Mouse (Mus musculus): ENCODE results near the gene Ptprr. TPM values are rescaled to one million over a fixed set of nuclear protein-coding genes. Genes with fewer than 3 reads are reported as not detected.

Gene Ptprr
- polyA plus RNA-seq, 1 experiment from 2014 or later, result 14.6 TPM

GRCm38 (mm10) chr10:116194409-116194808 is 176.4 kb downstream of the Ptprr start:
- Histone ChIP-seq H3K27me3 (ENCODE audit: control insufficient read depth, insufficient read depth, low read length) (no peaks in the 10 kb centered on the region), H3K4me3 (ENCODE audit: low read depth, low read length) (no peak overlapping the region), H3K36me3 (ENCODE audit: control insufficient read depth, insufficient read depth, low read length) (no peaks in the 10 kb centered on the region), H3K4me1 (ENCODE audit: control insufficient read depth, insufficient read depth, low read length) (no peaks in the 10 kb centered on the region), H3K27ac (ENCODE audit: low read depth, low read length) (no peak overlapping the region), H3K9ac (ENCODE audit: low read length) (no peak overlapping the region), H3K4me2 (ENCODE audit: low read depth) (no peak overlapping the region), H3K9me3 (ENCODE audit: control insufficient read depth, low read length) (no peaks in the 10 kb centered on the region)
- ATAC-seq (ENCODE audit: insufficient read depth, low FRiP score, low TSS enrichment) (no peak), DNase-seq (ENCODE audit: low spot score) (no peak)
- WGBS, result 48% methylated on average over 8 of the region's 8 CpGs

- H3K36me3 ChIP-seq (ENCODE audit: control insufficient read depth, insufficient read depth, low read length), result no peaks in the 10 kb centered on the region; the same call in 1 of the 2 replicates
- H3K9me3 ChIP-seq (ENCODE audit: control insufficient read depth, low read length), result no peaks in the 10 kb centered on the region
- H3K9ac ChIP-seq (ENCODE audit: low read length), result no peak overlapping the region
- H3K4me3 ChIP-seq (ENCODE audit: low read depth, low read length), result no peak overlapping the region
- no peak overlapping the region for H3K27ac ChIP-seq (ENCODE audit: low read depth, low read length)
- H3K27me3 ChIP-seq (ENCODE audit: control insufficient read depth, insufficient read depth, low read length), result no peaks in the 10 kb centered on the region
- no peak overlapping the region for H3K4me2 ChIP-seq (ENCODE audit: low read depth)
- no peaks in the 10 kb centered on the region for H3K4me1 ChIP-seq (ENCODE audit: control insufficient read depth, insufficient read depth, low read length)
- 26% methylated on average over 14 of the region's 14 CpGs for WGBS
- ATAC-seq (ENCODE audit: insufficient read depth, low FRiP score, low TSS enrichment), result 0 out of 2 replicates have a peak, but pooled peaks have one; percentile 23
- peak; percentile 17 for DNase-seq (ENCODE audit: low spot score)
Observed at GRCm38 (mm10) chr10:116196596-116197415, 178.8 kb downstream of the Ptprr start.

GRCm38 (mm10) chr10:116197416-116197939 is 179.5 kb downstream of the Ptprr start:
- no peak overlapping the region for H3K27ac ChIP-seq (ENCODE audit: low read depth, low read length)
- no peak overlapping the region for H3K4me3 ChIP-seq (ENCODE audit: low read depth, low read length)
- ATAC-seq (ENCODE audit: insufficient read depth, low FRiP score, low TSS enrichment) (0 out of 2 replicates have a peak, but pooled peaks have one; percentile 38), DNase-seq (ENCODE audit: low spot score) (peak; percentile 42)
- no peaks in the 10 kb centered on the region; the same call in 1 of the 2 replicates for H3K36me3 ChIP-seq (ENCODE audit: control insufficient read depth, insufficient read depth, low read length)
- no peaks in the 10 kb centered on the region for H3K9me3 ChIP-seq (ENCODE audit: control insufficient read depth, low read length)
- no peak overlapping the region for H3K4me2 ChIP-seq (ENCODE audit: low read depth)
- 17% methylated on average over 4 of the region's 4 CpGs for WGBS
- no peak overlapping the region for H3K9ac ChIP-seq (ENCODE audit: low read length)
- H3K27me3 ChIP-seq (ENCODE audit: control insufficient read depth, insufficient read depth, low read length), result no peaks in the 10 kb centered on the region
- no peaks in the 10 kb centered on the region for H3K4me1 ChIP-seq (ENCODE audit: control insufficient read depth, insufficient read depth, low read length)

- Histone ChIP-seq H3K4me2 (ENCODE audit: low read depth) (no peak overlapping the region), H3K27me3 (ENCODE audit: control insufficient read depth, insufficient read depth, low read length) (no peaks in the 10 kb centered on the region), H3K36me3 (ENCODE audit: control insufficient read depth, insufficient read depth, low read length) (no peaks in the 10 kb centered on the region; the same call in 1 of the 2 replicates), H3K4me3 (ENCODE audit: low read depth, low read length) (no peak overlapping the region), H3K4me1 (ENCODE audit: control insufficient read depth, insufficient read depth, low read length) (no peaks in the 10 kb centered on the region), H3K9me3 (ENCODE audit: control insufficient read depth, low read length) (no peaks in the 10 kb centered on the region), H3K27ac (ENCODE audit: low read depth, low read length) (no peak overlapping the region), H3K9ac (ENCODE audit: low read length) (no peak overlapping the region)
- 25% methylated on average over 5 of the region's 5 CpGs for WGBS
- ATAC-seq (ENCODE audit: insufficient read depth, low FRiP score, low TSS enrichment) (0 out of 2 replicates have a peak, but pooled peaks have one; percentile 18), DNase-seq (ENCODE audit: low spot score) (peak; percentile 42)
Observed at GRCm38 (mm10) chr10:116199035-116199434, 181.0 kb downstream of the Ptprr start.

- ATAC-seq (ENCODE audit: insufficient read depth, low FRiP score, low TSS enrichment), result no peak
Observed at GRCm38 (mm10) chr10:116201542-116201941, 183.5 kb downstream of the Ptprr start.

GRCm38 (mm10) chr10:116205580-116206358 is 187.8 kb downstream of the Ptprr start:
- Histone ChIP-seq H3K27me3 (ENCODE audit: control insufficient read depth, insufficient read depth, low read length) (no peaks in the 10 kb centered on the region), H3K9ac (ENCODE audit: low read length) (no peak overlapping the region), H3K4me3 (ENCODE audit: low read depth, low read length) (no peak overlapping the region), H3K27ac (ENCODE audit: low read depth, low read length) (no peak overlapping the region), H3K4me1 (ENCODE audit: control insufficient read depth, insufficient read depth, low read length) (no peaks in the 10 kb centered on the region), H3K9me3 (ENCODE audit: control insufficient read depth, low read length) (no peaks in the 10 kb centered on the region), H3K4me2 (ENCODE audit: low read depth) (no peak overlapping the region), H3K36me3 (ENCODE audit: control insufficient read depth, insufficient read depth, low read length) (no peaks in the 10 kb centered on the region; the same call in 1 of the 2 replicates)
- ATAC-seq (ENCODE audit: insufficient read depth, low FRiP score, low TSS enrichment) (no peak), DNase-seq (ENCODE audit: low spot score) (no peak)
- WGBS, result 55% methylated on average over 15 of the region's 15 CpGs

More at GRCm38 (mm10) chr10:116201542-116201941, 183.5 kb downstream of the Ptprr start:
- no peaks in the 10 kb centered on the region for H3K27me3 ChIP-seq (ENCODE audit: control insufficient read depth, insufficient read depth, low read length)
- 91% methylated on average over 8 of the region's 8 CpGs for WGBS
- H3K9ac ChIP-seq (ENCODE audit: low read length), result no peak overlapping the region
- H3K4me1 ChIP-seq (ENCODE audit: control insufficient read depth, insufficient read depth, low read length), result no peaks in the 10 kb centered on the region
- no peaks in the 10 kb centered on the region for H3K9me3 ChIP-seq (ENCODE audit: control insufficient read depth, low read length)
- H3K27ac ChIP-seq (ENCODE audit: low read depth, low read length), result no peak overlapping the region
- no peaks in the 10 kb centered on the region; the same call in 1 of the 2 replicates for H3K36me3 ChIP-seq (ENCODE audit: control insufficient read depth, insufficient read depth, low read length)
- no peak for DNase-seq (ENCODE audit: low spot score)
- no peak overlapping the region for H3K4me3 ChIP-seq (ENCODE audit: low read depth, low read length)
- no peak overlapping the region for H3K4me2 ChIP-seq (ENCODE audit: low read depth)

GRCm38 (mm10) chr10:116206449-116206848 is 188.4 kb downstream of the Ptprr start:
- Histone ChIP-seq H3K9ac (ENCODE audit: low read length) (no peak overlapping the region), H3K27me3 (ENCODE audit: control insufficient read depth, insufficient read depth, low read length) (no peaks in the 10 kb centered on the region), H3K4me2 (ENCODE audit: low read depth) (no peak overlapping the region), H3K36me3 (ENCODE audit: control insufficient read depth, insufficient read depth, low read length) (no peaks in the 10 kb centered on the region), H3K9me3 (ENCODE audit: control insufficient read depth, low read length) (no peaks in the 10 kb centered on the region), H3K4me1 (ENCODE audit: control insufficient read depth, insufficient read depth, low read length) (no peaks in the 10 kb centered on the region), H3K27ac (ENCODE audit: low read depth, low read length) (no peak overlapping the region), H3K4me3 (ENCODE audit: low read depth, low read length) (no peak overlapping the region)
- DNase-seq (ENCODE audit: low spot score) (no peak), ATAC-seq (ENCODE audit: insufficient read depth, low FRiP score, low TSS enrichment) (no peak)
- 75% methylated on average over 11 of the region's 11 CpGs for WGBS

GRCm38 (mm10) chr10:116207987-116208726 is 190.1 kb downstream of the Ptprr start:
- H3K4me1 ChIP-seq (ENCODE audit: control insufficient read depth, insufficient read depth, low read length), result no peaks in the 10 kb centered on the region
- no peaks in the 10 kb centered on the region for H3K36me3 ChIP-seq (ENCODE audit: control insufficient read depth, insufficient read depth, low read length)
- H3K27me3 ChIP-seq (ENCODE audit: control insufficient read depth, insufficient read depth, low read length), result no peaks in the 10 kb centered on the region
- H3K27ac ChIP-seq (ENCODE audit: low read depth, low read length), result no peak overlapping the region
- DNase-seq (ENCODE audit: low spot score) (peak; percentile 57), ATAC-seq (ENCODE audit: insufficient read depth, low FRiP score, low TSS enrichment) (no peak)
- WGBS, result 22% methylated on average over 9 of the region's 9 CpGs
- H3K9ac ChIP-seq (ENCODE audit: low read length), result no peak overlapping the region
- peak overlapping the region; percentile 26; the same call in 1 of the 2 replicates for H3K4me2 ChIP-seq (ENCODE audit: low read depth)
- H3K9me3 ChIP-seq (ENCODE audit: control insufficient read depth, low read length), result no peaks in the 10 kb centered on the region
- H3K4me3 ChIP-seq (ENCODE audit: low read depth, low read length), result no peak overlapping the region

Measured in neural tube, embryonic 11.5 days (tissue).